Mouse (Mus musculus): ENCODE measurements at regions not wholly inside any gene's neighbourhood (a gene's known extent, or its start where the extent isn't known, plus 50 kb on each side); places are given as distances from the start of the nearest gene placed in this dataset.

GRCm38 (mm10) chr8:82200176-82200575, 202.8 kb downstream of the Il15 start:
- no peak for TF ChIP-seq CTCF (IDR thresholded peaks at IDR 0.05; ENCODE audit: low read depth)
- TF ChIP-seq EP300 (IDR thresholded peaks at IDR 0.05; ENCODE audit: low read depth): no peak
